Mouse (Mus musculus): Measurements from ENCODE around the gene BC030500.

Gene BC030500

GRCm38 (mm10) chr8:58911677-58912076, at the start of gene BC030500:
Gene BC030500, plus strand, starts transcription at chr8:58911755.
- DNase-seq: no peak

- DNase-seq: peak; percentile 5
Observed at GRCm38 (mm10) chr8:58886405-58886804, 25.1 kb upstream of the BC030500 start.

- peak; percentile 13 for DNase-seq
Observed at GRCm38 (mm10) chr8:58890591-58890990, 21.0 kb upstream of the BC030500 start.

GRCm38 (mm10) chr8:58895960-58896359, 15.6 kb upstream of the BC030500 start:
- DNase-seq: no peak

- DNase-seq: no peak
Observed at GRCm38 (mm10) chr8:58904465-58904864, 7.1 kb upstream of the BC030500 start.

- peak; percentile 8 for DNase-seq
Observed at GRCm38 (mm10) chr8:58912196-58912839, 763 bp downstream of the BC030500 start, which contains the start of gene Galntl6. Gene Galntl6, minus strand, starts transcription at chr8:58912640.

- peak; percentile 19 for DNase-seq
Observed at GRCm38 (mm10) chr8:58912840-58913639, 1.5 kb downstream of the BC030500 start.

GRCm38 (mm10) chr8:58913640-58913968, 2.0 kb downstream of the BC030500 start:
- DNase-seq: no peak

GRCm38 (mm10) chr8:58915142-58915541, 3.6 kb downstream of the BC030500 start:
- DNase-seq: no peak

- no peak for DNase-seq
Observed at GRCm38 (mm10) chr8:58931066-58931465, 19.5 kb downstream of the BC030500 start.

- DNase-seq: no peak
Observed at GRCm38 (mm10) chr8:58943773-58944172, 32.2 kb downstream of the BC030500 start.

GRCm38 (mm10) chr8:58957195-58957739, 45.7 kb downstream of the BC030500 start:
- no peak for DNase-seq

Data from cerebellum, adult 9-10 months (tissue).